In genomic region chr2:3283602-3284472, GRCm38 (mm10) we compare ENCODE assay signal across 8 mouse cellular contexts. TPM values are rescaled to one million over a fixed set of nuclear protein-coding genes. Genes with fewer than 3 reads are reported as not detected.
DNase-seq lines count a peak whose midpoint lies in the region; ATAC-seq and TF ChIP-seq lines count a peak whose summit lies in the region.

Gene Nmt2 (plus strand): TSS chr2:3284212.

- no peaks in the 10 kb centered on the region for H3K36me3 ChIP-seq in kidney, embryonic 14.5 days (ENCODE audit: control insufficient read depth, insufficient read depth, low read length)
- no peaks in the 10 kb centered on the region for H3K36me3 ChIP-seq in limb, embryonic 15.5 days

- DNase-seq in A20 (ENCODE audit: low read depth, low spot score), result peak; percentile 100
- DNase-seq in heart, adult 9 months (ENCODE audit: low spot score in 2 of 2), result peak; percentile 100
- peak; percentile 99 for DNase-seq in monocyte, adult 2 months (ENCODE audit: low read depth in 1 of 2, low spot score in 2 of 2)
- DNase-seq in spleen, postnatal 36 days (ENCODE audit: low spot score in 2 of 2), result peak; percentile 100

- H3K4me1 ChIP-seq in bone marrow macrophage, adult 2 months (ENCODE audit: control insufficient read depth, insufficient read depth, low read length), result peaks cover 13% of the 10 kb centered on the region
- H3K4me1 ChIP-seq in embryonic fibroblast, embryonic 13.5 days (ENCODE audit: control insufficient read depth, insufficient read depth, low read length), result 0 out of 2 replicates have a peak, but pooled peaks cover 5% of the 10 kb centered on the region
- H3K4me1 ChIP-seq in kidney, embryonic 14.5 days (ENCODE audit: control insufficient read depth, insufficient read depth, low read length), result 0 out of 2 replicates have a peak, but pooled peaks cover 4% of the 10 kb centered on the region
- peaks cover 11% of the 10 kb centered on the region; the same call in 1 of the 2 replicates for H3K4me1 ChIP-seq in limb, embryonic 15.5 days

- TF ChIP-seq POLR2A in bone marrow macrophage, adult 2 months (IDR thresholded peaks at IDR 0.05; ENCODE audit: borderline replicate concordance, low read depth, low read length), result peak; percentile 67; the same call in 1 of the 2 replicates
- TF ChIP-seq POLR2A in embryonic fibroblast, embryonic 13.5 days (IDR thresholded peaks at IDR 0.05; ENCODE audit: low read depth, low read length), result peak; percentile 90

- H3K4me2 ChIP-seq in kidney, embryonic 14.5 days (replicated peaks; ENCODE audit: low read depth, low read length), result peak within 1 kb of the TSS; percentile 73
- peak within 1 kb of the TSS; percentile 81 for H3K4me2 ChIP-seq in limb, embryonic 15.5 days

- H3K9ac ChIP-seq in kidney, embryonic 14.5 days (ENCODE audit: low read depth, low read length), result peak within 1 kb of the TSS; percentile 70
- H3K9ac ChIP-seq in limb, embryonic 15.5 days, result peak within 1 kb of the TSS; percentile 71

- TF ChIP-seq CTCF in bone marrow macrophage, adult 2 months (IDR thresholded peaks at IDR 0.05; ENCODE audit: low read depth, low read length), result no peak
- no peak for TF ChIP-seq CTCF in embryonic fibroblast, embryonic 13.5 days (IDR thresholded peaks at IDR 0.05; ENCODE audit: borderline replicate concordance, insufficient read depth, low read length)

- peak; percentile 97 for ATAC-seq in kidney, embryonic 14.5 days (ENCODE audit: low FRiP score, low TSS enrichment)
- ATAC-seq in limb, embryonic 15.5 days (ENCODE audit: insufficient number of reproducible peaks, low FRiP score, low TSS enrichment, low read depth), result peak; percentile 99

- WGBS in kidney, embryonic 14.5 days, result under 1% methylated on average over 82 of the region's 88 CpGs
- under 1% methylated on average over 88 of the region's 88 CpGs for WGBS in limb, embryonic 15.5 days

- no peaks in the 10 kb centered on the region for H3K27me3 ChIP-seq in kidney, embryonic 14.5 days (ENCODE audit: control insufficient read depth, insufficient read depth, low read length)
- H3K27me3 ChIP-seq in limb, embryonic 15.5 days, result no peaks in the 10 kb centered on the region

- peak within 1 kb of the TSS; percentile 77 for H3K27ac ChIP-seq in bone marrow macrophage, adult 2 months (ENCODE audit: insufficient read depth, low read depth, low read length)
- peak within 1 kb of the TSS; percentile 79 for H3K27ac ChIP-seq in embryonic fibroblast, embryonic 13.5 days (ENCODE audit: insufficient read depth, low read length)
- H3K27ac ChIP-seq in kidney, embryonic 14.5 days (ENCODE audit: low read depth, low read length), result peak within 1 kb of the TSS; percentile 69
- H3K27ac ChIP-seq in limb, embryonic 15.5 days, result peak within 1 kb of the TSS; percentile 94

- H3K4me3 ChIP-seq in bone marrow macrophage, adult 2 months (ENCODE audit: insufficient read depth, low read length), result peak within 1 kb of the TSS; percentile 99
- peak within 1 kb of the TSS; percentile 66 for H3K4me3 ChIP-seq in embryonic fibroblast, embryonic 13.5 days (ENCODE audit: insufficient read depth, low read length)
- peak within 1 kb of the TSS; percentile 62 for H3K4me3 ChIP-seq in kidney, embryonic 14.5 days (ENCODE audit: low read length)
- peak within 1 kb of the TSS; percentile 98 for H3K4me3 ChIP-seq in limb, embryonic 15.5 days

- H3K9me3 ChIP-seq in kidney, embryonic 14.5 days (ENCODE audit: control insufficient read depth, low read length), result no peaks in the 10 kb centered on the region
- no peaks in the 10 kb centered on the region for H3K9me3 ChIP-seq in limb, embryonic 15.5 days

RNA-seq across cellular contexts. Expression of gene Nmt2, which starts in this region (rescaled TPM):
- 18.3 and 20.6 TPM in 2 replicates for polyA plus RNA-seq in bone marrow macrophage, adult 2 months (2012; ENCODE audit: insufficient read depth, insufficient read length, missing spikeins)
- polyA plus RNA-seq in embryonic fibroblast, embryonic 13.5 days (2011; ENCODE audit: insufficient read length, low read depth, missing spikeins), result 34.3 and 36.7 TPM in 2 replicates
- polyA plus RNA-seq in kidney, embryonic 14.5 days (2014; fragmentation: Nextera tagmentation; extraction: Ambion mirVana), result 52.1 and 54.4 TPM in 2 replicates
- polyA plus RNA-seq in limb, embryonic 15.5 days (2015; fragmentation: Nextera tagmentation; extraction: Ambion mirVana), result 34.1 and 36.6 TPM in 2 replicates

Comparison
In these comparisons a context has a peak if more than half of its experiments do, and no peak if none do; other contexts are left out.
1. Peak in every context shown above with its lines: DNase-seq, ATAC-seq, H3K4me3 ChIP-seq and H3K27ac ChIP-seq.